Mouse (Mus musculus) neural tube, embryonic 12.5 days (tissue): ENCODE measurements at regions not wholly inside any gene's neighbourhood (a gene's known extent, or its start where the extent isn't known, plus 50 kb on each side); places are given as distances from the start of the nearest gene placed in this dataset.

ENCODE experiments used
- ATAC-seq: fragments of 200-750 bp; cut with Nextera tagmentation; 2 replicates; pipeline ENCODE4 v1.8.0; 2017; ENCODE audit warnings: low read depth, mild to moderate bottlenecking, moderate TSS enrichment, moderate library complexity; ENCODE audit not compliant: low FRiP score
- H3K27ac ChIP-seq: fragments of 300-500 bp; sonication (generic); 2 replicates; pipeline ENCODE4 v1.5.1; 2016
- H3K27me3 ChIP-seq: fragments of 300-500 bp; sonication (generic); replicated peaks from 2 replicates; pipeline ENCODE4 v1.6.1; 2016; ENCODE audit warnings: mild to moderate bottlenecking
- H3K36me3 ChIP-seq: fragments of 300-500 bp; sonication (generic); 2 replicates; pipeline ENCODE4 v1.6.1; 2016; ENCODE audit warnings: mild to moderate bottlenecking
- H3K4me1 ChIP-seq: fragments of 300-500 bp; sonication (generic); 2 replicates; pipeline ENCODE4 v1.6.1; 2016
- H3K4me2 ChIP-seq: fragments of 300-500 bp; sonication (generic); replicated peaks from 2 replicates; pipeline ENCODE4 v1.6.1; 2016; ENCODE audit warnings: mild to moderate bottlenecking
- H3K4me3 ChIP-seq: fragments of 300-500 bp; sonication (generic); 2 replicates; pipeline ENCODE4 v1.5.1; 2016
- H3K9ac ChIP-seq: fragments of 300-500 bp; sonication (generic); 2 replicates; pipeline ENCODE4 v1.6.1; 2016; ENCODE audit warnings: mild to moderate bottlenecking
- H3K9me3 ChIP-seq: fragments of 300-500 bp; sonication (generic); 2 replicates; pipeline ENCODE4 v1.6.1; 2016; ENCODE audit warnings: mild to moderate bottlenecking
- WGBS: fragments of 180-500 bp; shearing (Covaris S2); methylation state at CpG from one replicate; pipeline ENCODE4 v1.1.7; 2016; 5-methylcytosine and 5-hydroxymethylcytosine counted together

DNA sequence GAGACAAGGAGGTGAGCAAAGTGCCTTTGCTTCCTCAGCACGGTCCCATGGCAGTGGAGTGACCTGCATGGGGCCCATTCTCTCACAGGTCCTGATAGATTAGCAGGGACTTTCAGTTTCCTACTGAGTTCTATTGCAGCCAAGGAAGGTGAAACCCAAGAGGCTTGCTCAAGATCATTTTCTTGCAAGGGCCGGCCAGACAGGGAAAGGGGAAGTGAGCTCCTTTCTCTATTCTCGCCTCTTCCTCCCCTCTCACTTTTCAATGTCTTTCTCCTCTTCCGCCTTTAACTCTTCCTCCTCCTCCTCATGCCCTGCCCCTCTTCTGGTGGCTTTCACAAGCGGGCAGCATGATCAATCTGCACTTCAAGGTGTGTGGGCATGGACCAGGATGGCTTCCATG is 175.9 kb upstream of the Eef2kmt start:
- 81% methylated on average over 5 of the region's 5 CpGs for WGBS
- Histone ChIP-seq H3K9me3 (no peaks in the 10 kb centered on the region), H3K36me3 (no peaks in the 10 kb centered on the region), H3K4me3 (no peak overlapping the region), H3K9ac (no peak overlapping the region), H3K4me1 (no peaks in the 10 kb centered on the region), H3K4me2 (no peak overlapping the region), H3K27me3 (no peaks in the 10 kb centered on the region), H3K27ac (no peak overlapping the region)
- ATAC-seq, result no peak

DNA sequence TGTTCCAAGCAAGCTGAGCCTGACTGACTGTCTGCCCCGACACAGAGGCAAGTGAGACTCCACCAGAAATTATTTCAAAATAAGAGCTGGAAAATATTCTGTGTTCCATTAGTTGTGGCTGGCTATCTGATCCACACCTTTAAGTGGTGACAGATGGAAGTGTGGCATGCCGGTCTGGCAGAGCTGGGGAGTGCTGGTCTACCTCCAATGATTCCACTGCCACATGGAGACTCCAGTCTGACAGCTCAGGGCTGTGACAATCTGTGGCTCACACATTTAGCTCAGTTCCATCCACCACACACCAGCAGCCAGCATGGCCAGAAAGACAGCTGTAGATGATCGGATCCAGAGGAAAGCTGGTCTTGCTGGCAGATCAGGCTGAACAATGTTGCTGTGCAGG is 175.3 kb upstream of the Eef2kmt start:
- H3K27ac ChIP-seq, result no peak overlapping the region
- no peaks in the 10 kb centered on the region for H3K27me3 ChIP-seq
- 75% methylated on average over 3 of the region's 3 CpGs for WGBS
- no peak overlapping the region for H3K4me3 ChIP-seq
- no peak for ATAC-seq
- no peak overlapping the region for H3K4me2 ChIP-seq
- no peaks in the 10 kb centered on the region for H3K36me3 ChIP-seq
- no peak overlapping the region for H3K9ac ChIP-seq
- no peaks in the 10 kb centered on the region for H3K4me1 ChIP-seq
- no peaks in the 10 kb centered on the region for H3K9me3 ChIP-seq

DNA sequence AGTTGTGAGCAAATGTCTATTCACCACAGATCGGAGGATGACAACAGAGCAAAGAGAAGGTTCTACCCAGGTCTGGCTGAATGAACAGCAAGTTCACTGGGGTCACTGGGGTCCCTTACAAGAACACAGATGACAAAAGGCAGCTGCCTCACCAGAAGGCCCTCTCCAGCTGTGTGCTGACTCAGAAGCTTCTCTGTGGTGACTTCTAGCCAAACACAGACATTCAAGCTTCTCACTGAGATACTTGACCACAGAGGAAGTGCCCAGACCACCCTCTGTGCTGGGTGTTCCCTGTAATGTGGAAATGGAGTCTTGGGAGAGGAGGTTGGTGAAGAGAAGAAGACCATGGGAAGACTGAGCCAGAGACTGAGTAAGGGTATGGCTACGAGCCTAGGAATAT is 173.7 kb upstream of the Eef2kmt start:
- Histone ChIP-seq H3K27me3 (no peaks in the 10 kb centered on the region), H3K9me3 (no peaks in the 10 kb centered on the region), H3K4me1 (no peaks in the 10 kb centered on the region), H3K27ac (no peak overlapping the region), H3K36me3 (no peaks in the 10 kb centered on the region), H3K9ac (no peak overlapping the region), H3K4me2 (no peak overlapping the region), H3K4me3 (no peak overlapping the region)
- ATAC-seq, result no peak
- WGBS, result 78% methylated on average over 2 of the region's 2 CpGs

DNA sequence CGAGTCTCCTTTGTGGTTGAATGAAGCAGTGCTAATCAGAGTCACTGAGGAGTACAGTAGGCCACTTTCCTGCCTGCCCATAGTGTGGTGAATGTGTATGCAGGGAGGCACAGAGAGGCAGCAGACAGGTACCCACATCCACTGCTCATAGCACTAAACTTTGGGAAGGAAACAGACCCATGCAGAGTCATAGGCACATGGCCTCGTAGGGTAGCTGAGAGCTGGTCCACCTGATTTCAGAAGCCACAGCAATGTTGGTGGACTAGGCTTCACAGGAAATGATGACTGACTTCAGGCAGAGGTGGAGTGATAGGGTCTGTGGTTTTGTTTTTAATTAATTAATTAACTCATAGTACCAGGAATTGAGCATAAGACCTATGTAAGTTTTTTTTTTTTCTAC is 170.1 kb upstream of the Eef2kmt start:
- H3K4me2 ChIP-seq, result no peak overlapping the region
- no peaks in the 10 kb centered on the region for H3K36me3 ChIP-seq
- no peak overlapping the region for H3K4me3 ChIP-seq
- H3K9ac ChIP-seq, result no peak overlapping the region
- WGBS, result 85% methylated on average over 2 of the region's 2 CpGs
- ATAC-seq, result no peak
- no peaks in the 10 kb centered on the region for H3K4me1 ChIP-seq
- no peaks in the 10 kb centered on the region for H3K9me3 ChIP-seq
- H3K27me3 ChIP-seq, result no peaks in the 10 kb centered on the region
- no peak overlapping the region for H3K27ac ChIP-seq

DNA sequence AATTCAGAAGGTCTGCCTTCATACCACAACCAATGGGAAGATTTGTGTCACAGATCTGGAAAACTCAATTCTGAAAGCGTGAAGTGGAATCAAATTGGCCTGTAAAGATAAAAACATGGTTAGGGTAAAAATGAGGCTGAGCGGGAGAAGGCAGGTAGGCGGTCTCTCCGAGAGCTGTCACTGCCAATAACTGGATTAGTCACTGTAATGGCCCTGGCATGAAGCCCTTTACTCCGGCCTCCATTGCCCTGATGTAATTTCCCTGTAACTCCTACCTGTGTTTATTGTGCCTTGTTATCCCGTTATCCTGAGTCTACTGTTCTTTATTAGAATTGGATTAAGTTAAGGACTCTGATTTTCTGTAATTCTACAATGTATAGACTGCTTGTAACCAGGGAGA is 166.3 kb upstream of the Eef2kmt start:
- WGBS, result 90% methylated on average over 6 of the region's 6 CpGs
- ATAC-seq, result no peak
- Histone ChIP-seq H3K4me3 (no peak overlapping the region), H3K4me1 (no peaks in the 10 kb centered on the region), H3K9ac (no peak overlapping the region), H3K36me3 (no peaks in the 10 kb centered on the region), H3K9me3 (no peaks in the 10 kb centered on the region), H3K27ac (no peak overlapping the region), H3K27me3 (no peaks in the 10 kb centered on the region), H3K4me2 (no peak overlapping the region)

DNA sequence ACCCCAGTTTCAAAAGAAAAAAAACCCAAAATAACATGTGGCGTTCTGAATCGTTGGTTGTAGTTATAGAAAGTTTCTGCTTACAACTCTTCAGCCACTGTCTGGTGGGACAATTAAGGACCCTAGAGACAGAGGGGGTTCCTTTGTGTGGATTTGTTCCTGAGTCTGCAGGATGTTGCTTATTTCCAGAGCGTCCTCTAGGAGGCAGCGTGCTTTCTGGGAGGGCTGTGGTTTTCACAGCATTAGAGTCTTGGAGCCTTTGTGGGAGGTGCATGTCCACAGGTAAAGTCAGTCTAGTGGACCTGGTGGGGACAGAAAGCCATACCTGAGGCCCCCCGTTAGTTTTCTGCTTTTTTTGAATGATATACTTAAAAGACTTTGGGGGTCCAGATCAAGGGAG is 165.8 kb upstream of the Eef2kmt start:
- Histone ChIP-seq H3K36me3 (no peaks in the 10 kb centered on the region), H3K4me2 (no peak overlapping the region), H3K4me3 (no peak overlapping the region), H3K9me3 (no peaks in the 10 kb centered on the region), H3K27ac (no peak overlapping the region), H3K9ac (no peak overlapping the region), H3K27me3 (no peaks in the 10 kb centered on the region), H3K4me1 (no peaks in the 10 kb centered on the region)
- ATAC-seq, result no peak
- 86% methylated on average over 5 of the region's 5 CpGs for WGBS

DNA sequence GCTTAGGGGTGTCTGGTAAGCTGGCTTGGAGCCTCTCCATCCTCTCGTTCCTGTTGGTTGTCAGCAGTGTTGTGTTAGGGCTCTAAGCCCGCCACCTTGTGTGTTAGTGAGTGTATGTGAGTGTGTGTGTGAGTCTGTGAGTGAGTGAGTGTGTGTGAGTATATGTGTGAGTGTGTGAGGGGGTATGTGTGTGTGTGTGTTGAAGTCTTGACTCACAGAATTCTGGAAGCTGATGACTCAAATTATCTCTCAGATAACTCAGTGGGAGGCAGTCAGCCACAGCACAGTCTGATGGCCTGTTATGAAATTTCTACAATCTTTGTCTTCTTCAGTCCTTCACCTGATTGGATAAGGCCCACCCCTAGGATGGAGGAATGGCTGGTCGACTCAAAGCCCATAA is 163.7 kb upstream of the Eef2kmt start:
- Histone ChIP-seq H3K27me3 (no peaks in the 10 kb centered on the region), H3K4me3 (no peak overlapping the region)
- WGBS, result 81% methylated on average over 3 of the region's 3 CpGs

DNA sequence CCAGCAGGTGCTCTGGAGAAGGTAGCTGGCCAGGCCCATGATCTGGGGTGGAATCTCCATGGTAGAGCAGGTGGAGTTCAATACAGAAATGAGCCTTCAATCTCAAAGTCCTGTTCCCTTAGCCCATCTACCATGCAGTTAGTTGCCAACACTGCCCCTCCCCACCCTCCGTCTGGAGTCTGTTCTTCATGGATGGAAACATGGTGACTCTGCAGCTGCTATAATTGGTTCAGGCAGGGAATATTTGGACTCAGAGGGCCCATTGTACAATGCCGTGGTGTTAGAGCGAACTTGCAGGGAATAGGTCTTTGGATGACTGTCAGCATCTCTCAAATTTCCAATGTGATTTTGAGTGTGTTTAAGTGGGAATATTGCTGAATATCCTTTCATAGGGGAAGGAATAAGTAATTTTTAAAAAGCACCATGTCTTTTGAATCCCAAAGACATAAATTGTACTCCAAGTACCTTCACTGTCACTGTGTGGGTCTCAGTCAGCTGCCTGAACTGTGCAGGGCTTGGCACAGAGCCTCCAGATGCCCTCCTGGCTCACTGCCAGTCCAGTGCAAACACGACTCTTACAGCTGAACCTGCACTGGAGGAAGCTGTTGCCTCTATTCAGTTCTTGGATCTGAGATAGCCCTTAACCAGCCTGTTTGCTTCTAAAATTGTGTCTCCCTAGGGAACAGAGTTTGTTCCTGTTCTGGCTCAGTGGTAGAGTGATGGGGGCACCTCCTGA is 162.8 kb upstream of the Eef2kmt start:
- no peaks in the 10 kb centered on the region for H3K9me3 ChIP-seq
- no peaks in the 10 kb centered on the region for H3K36me3 ChIP-seq
- H3K4me3 ChIP-seq, result no peak overlapping the region
- H3K4me1 ChIP-seq, result no peaks in the 10 kb centered on the region
- H3K27me3 ChIP-seq, result no peaks in the 10 kb centered on the region
- H3K27ac ChIP-seq, result no peak overlapping the region
- whole genome bisulfite sequencing, result 70% methylated on average over 4 of the region's 4 CpGs
- peak; percentile 68; the same call in 1 of the 2 replicates for ATAC-seq
- no peak overlapping the region for H3K9ac ChIP-seq
- no peak overlapping the region for H3K4me2 ChIP-seq

More for the DNA sequence above, 163.7 kb upstream of the Eef2kmt start:
- Histone ChIP-seq H3K4me1 (no peaks in the 10 kb centered on the region), H3K9me3 (no peaks in the 10 kb centered on the region), H3K4me2 (no peak overlapping the region), H3K9ac (no peak overlapping the region), H3K36me3 (no peaks in the 10 kb centered on the region), H3K27ac (no peak overlapping the region)
- no peak for ATAC-seq

DNA sequence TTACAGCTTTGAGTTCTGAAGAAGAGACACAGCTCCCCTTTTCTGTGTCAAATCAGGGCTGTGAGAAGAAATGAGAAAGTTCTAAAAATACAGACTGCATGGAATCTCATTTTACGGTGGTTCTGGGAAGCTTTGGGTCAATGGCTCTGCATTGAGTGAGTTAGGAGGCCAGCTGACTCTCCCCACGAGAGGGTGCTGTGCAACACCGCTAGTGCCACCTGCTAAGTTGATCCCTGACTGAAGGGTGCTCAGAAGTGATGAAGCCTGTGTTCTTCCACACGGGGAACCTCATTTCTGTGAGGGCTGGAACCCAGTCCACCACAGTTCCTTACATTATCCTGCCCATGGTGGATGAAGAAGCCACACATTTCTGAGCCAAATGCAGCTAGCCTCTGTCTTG is 159.5 kb upstream of the Eef2kmt start:
- ATAC-seq, result no peak
- H3K4me1 ChIP-seq, result no peaks in the 10 kb centered on the region
- H3K27ac ChIP-seq, result no peak overlapping the region
- no peaks in the 10 kb centered on the region for H3K9me3 ChIP-seq
- no peak overlapping the region for H3K4me2 ChIP-seq
- no peak overlapping the region for H3K9ac ChIP-seq
- no peaks in the 10 kb centered on the region for H3K36me3 ChIP-seq
- no peak overlapping the region for H3K4me3 ChIP-seq
- H3K27me3 ChIP-seq, result no peaks in the 10 kb centered on the region
- 76% methylated on average over 4 of the region's 4 CpGs for WGBS

DNA sequence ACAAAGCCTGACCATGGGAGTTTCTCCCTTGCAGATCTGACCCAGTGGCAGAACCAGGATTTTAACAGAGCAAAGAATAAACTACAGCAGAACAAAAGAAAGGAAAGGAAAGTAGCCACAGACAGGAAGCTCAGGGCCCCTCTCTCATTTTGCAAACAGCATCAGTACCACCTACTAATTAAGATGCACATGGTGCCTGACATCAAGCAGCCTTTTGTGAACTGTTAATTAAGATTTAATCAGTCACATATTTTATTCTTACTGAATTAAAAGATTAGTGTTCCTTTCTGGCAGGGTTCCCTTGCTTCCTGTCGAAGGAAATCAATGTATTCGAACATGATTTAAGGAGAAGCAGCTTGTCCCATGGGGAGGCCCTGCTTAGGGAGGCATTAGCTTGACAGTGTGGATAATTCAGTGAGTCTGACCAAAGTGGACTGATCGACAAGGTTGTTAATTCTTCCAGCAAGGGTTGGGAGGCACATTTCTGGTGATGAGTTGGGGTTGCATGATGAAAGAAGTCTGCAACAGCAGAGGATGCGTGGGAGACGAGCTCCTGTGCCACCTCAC is 156.1 kb upstream of the Eef2kmt start:
- no peak for ATAC-seq
- Histone ChIP-seq H3K4me3 (no peak overlapping the region), H3K4me2 (no peak overlapping the region), H3K36me3 (no peaks in the 10 kb centered on the region), H3K4me1 (no peaks in the 10 kb centered on the region), H3K9ac (no peak overlapping the region), H3K27ac (no peak overlapping the region), H3K27me3 (no peaks in the 10 kb centered on the region), H3K9me3 (no peaks in the 10 kb centered on the region)
- WGBS, result 67% methylated on average over 5 of the region's 5 CpGs

DNA sequence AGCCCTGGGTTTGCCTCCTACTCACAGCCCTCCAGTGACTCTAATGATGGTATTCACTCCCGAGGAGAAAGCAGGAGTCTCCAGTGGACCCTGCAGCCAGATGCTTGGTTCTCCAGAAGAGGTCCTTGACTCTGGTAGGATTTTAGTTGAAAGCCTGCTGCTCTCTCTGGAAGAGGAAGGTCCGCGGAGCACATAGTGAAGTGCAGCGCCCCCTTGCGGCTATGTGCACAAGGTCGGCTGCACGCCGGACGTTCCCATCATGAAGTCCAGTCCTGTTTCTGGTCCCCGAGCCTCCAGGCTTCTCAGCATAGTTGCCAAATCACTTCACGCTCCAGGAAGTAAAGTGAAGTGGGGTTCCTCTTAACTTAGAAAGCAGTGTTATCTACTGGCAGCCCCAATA is 150.9 kb upstream of the Eef2kmt start:
- no peak for ATAC-seq
- no peak overlapping the region for H3K4me3 ChIP-seq
- no peak overlapping the region for H3K4me2 ChIP-seq
- no peak overlapping the region for H3K27ac ChIP-seq
- H3K4me1 ChIP-seq, result no peaks in the 10 kb centered on the region
- H3K36me3 ChIP-seq, result no peaks in the 10 kb centered on the region
- no peaks in the 10 kb centered on the region for H3K9me3 ChIP-seq
- no peaks in the 10 kb centered on the region for H3K27me3 ChIP-seq
- no peak overlapping the region for H3K9ac ChIP-seq
- 10% methylated on average over 11 of the region's 11 CpGs for WGBS

DNA sequence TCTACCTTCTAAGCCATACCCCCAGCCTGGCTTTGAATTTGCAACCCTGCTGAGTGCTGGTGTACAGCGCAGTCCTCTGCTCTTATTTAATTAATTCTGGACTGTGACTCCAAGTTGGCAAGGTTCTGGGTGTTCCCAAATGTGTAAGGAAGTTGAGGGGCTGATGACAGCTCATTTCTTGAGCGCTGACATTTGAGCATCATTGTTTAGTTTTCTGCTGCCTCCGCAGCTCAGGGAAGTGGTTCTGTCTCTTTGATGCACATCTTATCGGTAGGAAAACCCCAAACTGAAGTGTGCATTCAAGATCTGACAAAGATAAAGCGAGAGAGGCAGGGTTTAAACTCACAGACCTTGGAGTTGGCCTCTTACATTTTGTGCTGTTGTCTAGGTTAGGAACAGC is 137.6 kb upstream of the Eef2kmt start:
- no peak for ATAC-seq
- no peaks in the 10 kb centered on the region for H3K9me3 ChIP-seq
- H3K27ac ChIP-seq, result no peak overlapping the region
- H3K4me1 ChIP-seq, result no peaks in the 10 kb centered on the region
- no peaks in the 10 kb centered on the region for H3K27me3 ChIP-seq
- 87% methylated on average over 5 of the region's 5 CpGs for WGBS
- H3K4me3 ChIP-seq, result no peak overlapping the region
- no peaks in the 10 kb centered on the region for H3K36me3 ChIP-seq
- H3K4me2 ChIP-seq, result no peak overlapping the region
- no peak overlapping the region for H3K9ac ChIP-seq

DNA sequence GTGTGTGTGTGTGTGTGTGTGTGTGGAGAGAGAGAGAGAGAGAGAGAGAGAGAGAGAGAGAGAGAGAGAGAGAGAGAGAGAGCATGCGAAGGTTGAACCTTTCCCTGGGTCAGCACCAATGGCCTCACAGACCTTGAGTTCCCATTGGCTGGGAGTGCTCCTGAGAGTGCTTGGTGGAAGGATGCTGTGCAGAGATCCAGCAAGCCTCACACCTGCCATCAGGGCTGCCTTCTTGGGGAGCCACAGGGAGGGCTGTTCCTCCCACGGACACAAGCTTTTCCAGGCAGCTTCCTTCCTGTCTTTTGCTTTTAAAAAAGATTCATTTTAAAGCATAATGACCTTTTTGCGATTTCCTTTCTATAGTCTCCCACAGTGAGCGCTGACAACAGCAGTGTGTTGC is 127.1 kb upstream of the Eef2kmt start:
- H3K4me3 ChIP-seq, result no peak overlapping the region
- no peak overlapping the region for H3K4me2 ChIP-seq
- no peaks in the 10 kb centered on the region for H3K9me3 ChIP-seq
- no peak overlapping the region for H3K27ac ChIP-seq
- H3K9ac ChIP-seq, result no peak overlapping the region
- H3K4me1 ChIP-seq, result no peaks in the 10 kb centered on the region
- H3K36me3 ChIP-seq, result no peaks in the 10 kb centered on the region
- no peak for ATAC-seq
- H3K27me3 ChIP-seq, result no peaks in the 10 kb centered on the region
- WGBS, result 40% methylated on average over 4 of the region's 4 CpGs
